Mouse (Mus musculus) embryonic facial prominence, embryonic 15.5 days (tissue): ENCODE data around the gene Mvk. TPM values are rescaled to one million over a fixed set of nuclear protein-coding genes. Genes with fewer than 3 reads are reported as not detected.

Experiments used
- ATAC-seq: fragments of 200-750 bp; cut with Nextera tagmentation; 2 replicates; pipeline ENCODE4 v1.8.0; 2017; ENCODE audit warnings: low read depth, moderate TSS enrichment; ENCODE audit not compliant: insufficient number of reproducible peaks, low FRiP score, low TSS enrichment
- H3K27ac ChIP-seq: fragments of 300-500 bp; sonication (generic); replicated peaks from 2 replicates; pipeline ENCODE4 v1.5.1; 2015; ENCODE audit warnings: mild to moderate bottlenecking, inconsistent platforms
- H3K27me3 ChIP-seq: fragments of 300-500 bp; sonication (generic); 2 replicates; pipeline ENCODE4 v1.6.1; 2015; ENCODE audit warnings: inconsistent platforms
- H3K36me3 ChIP-seq: fragments of 300-500 bp; sonication (generic); 2 replicates; pipeline ENCODE4 v1.6.1; 2015; ENCODE audit warnings: mild to moderate bottlenecking, inconsistent platforms
- H3K4me1 ChIP-seq: fragments of 300-500 bp; sonication (generic); 2 replicates; pipeline ENCODE4 v1.6.1; 2015; ENCODE audit warnings: inconsistent platforms
- H3K4me2 ChIP-seq: fragments of 300-500 bp; sonication (generic); replicated peaks from 2 replicates; pipeline ENCODE4 v1.6.1; 2015; ENCODE audit warnings: mild to moderate bottlenecking, inconsistent platforms
- H3K4me3 ChIP-seq: fragments of 300-500 bp; sonication (generic); replicated peaks from 2 replicates; pipeline ENCODE4 v1.5.1; 2015; ENCODE audit warnings: mild to moderate bottlenecking, inconsistent platforms
- H3K9ac ChIP-seq: fragments of 300-500 bp; sonication (generic); 2 replicates; pipeline ENCODE4 v1.6.1; 2015; ENCODE audit warnings: inconsistent platforms
- H3K9me3 ChIP-seq: fragments of 300-500 bp; sonication (generic); replicated peaks from 2 replicates; pipeline ENCODE4 v1.6.1; 2016; ENCODE audit warnings: inconsistent platforms
- WGBS: fragments of 180-500 bp; shearing (Covaris S2); methylation state at CpG from one replicate; pipeline ENCODE4 v1.1.7; 2015; 5-methylcytosine and 5-hydroxymethylcytosine counted together
- polyA plus RNA-seq: library from polyadenylated mRNA; unstranded; fragments of >200 nt; fragmentation: Nextera tagmentation; extraction: Ambion mirVana; gene quantifications from 2 replicates; pipeline ENCODE4 v1.2.1, GENCODE M21; 2015

Gene Mvk
- polyA plus RNA-seq, 1 experiment from 2014 or later: 51.8 TPM

- no peak for ATAC-seq
- WGBS: 83% methylated on average over 14 of the region's 14 CpGs
- Histone ChIP-seq H3K36me3 (no peaks in the 10 kb centered on the region), H3K9ac (no peak overlapping the region), H3K4me1 (peaks cover 9% of the 10 kb centered on the region), H3K27me3 (peaks cover 5% of the 10 kb centered on the region), H3K9me3 (no peaks in the 10 kb centered on the region), H3K4me3 (no peak overlapping the region), H3K4me2 (no peak overlapping the region), H3K27ac (no peak overlapping the region)
Observed at GRCm38 (mm10) chr5:114485685-114486084, 41.6 kb downstream of the Mvk start.

DNA sequence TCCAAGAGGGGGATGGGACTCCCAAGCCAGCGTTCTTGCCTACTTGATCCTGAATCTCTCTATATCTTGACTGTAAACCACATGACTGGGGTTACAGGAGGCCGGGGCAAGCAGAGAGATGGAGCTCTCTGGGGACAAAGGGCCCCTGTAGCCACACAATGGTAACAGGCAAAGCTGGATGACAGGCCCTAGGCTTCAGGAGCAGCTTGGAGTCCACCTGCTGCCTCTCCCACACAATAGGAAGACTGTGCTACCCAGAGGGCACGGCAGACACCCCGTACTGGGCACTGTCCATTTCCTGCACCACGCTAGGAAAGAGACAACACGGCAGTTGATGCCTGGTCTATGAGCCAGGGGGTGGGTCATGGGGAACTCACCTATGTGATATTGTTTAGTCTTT lies 45.5 kb downstream of the Mvk start:
- no peak overlapping the region for H3K27ac ChIP-seq
- no peak overlapping the region for H3K4me2 ChIP-seq
- H3K36me3 ChIP-seq: no peaks in the 10 kb centered on the region
- 84% methylated on average over 6 of the region's 6 CpGs for WGBS
- H3K27me3 ChIP-seq: no peaks in the 10 kb centered on the region
- ATAC-seq: no peak
- H3K4me1 ChIP-seq: no peaks in the 10 kb centered on the region
- H3K9me3 ChIP-seq: no peaks in the 10 kb centered on the region
- H3K4me3 ChIP-seq: no peak overlapping the region
- no peak overlapping the region for H3K9ac ChIP-seq

GRCm38 (mm10) chr5:114490241-114490640 lies 46.2 kb downstream of the Mvk start:
- Histone ChIP-seq H3K27ac (no peak overlapping the region), H3K4me1 (no peaks in the 10 kb centered on the region), H3K9ac (no peak overlapping the region), H3K27me3 (no peaks in the 10 kb centered on the region), H3K4me2 (no peak overlapping the region), H3K9me3 (no peaks in the 10 kb centered on the region), H3K36me3 (no peaks in the 10 kb centered on the region), H3K4me3 (no peak overlapping the region)
- no peak for ATAC-seq
- 94% methylated on average over 8 of the region's 8 CpGs for WGBS

DNA sequence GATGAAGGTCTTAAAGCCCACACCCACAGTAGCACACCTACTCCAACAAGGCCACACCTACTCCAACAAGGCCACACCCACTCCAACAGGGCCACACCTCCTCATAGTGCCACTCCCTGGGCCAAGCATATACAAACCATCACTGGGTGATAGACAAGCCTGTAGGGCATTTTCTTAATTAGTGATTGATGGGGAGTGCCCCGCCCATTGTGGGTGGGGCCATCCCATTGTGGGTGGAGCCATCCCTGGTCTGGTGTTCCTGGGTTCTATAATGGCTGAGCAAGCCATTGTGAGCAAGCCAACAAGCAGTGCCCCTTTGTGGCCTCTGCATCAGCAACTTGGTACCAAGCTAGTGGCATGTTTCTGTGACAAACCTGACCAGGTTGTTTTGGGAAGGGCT lies 50.7 kb downstream of the Mvk start:
- no peak overlapping the region for H3K27ac ChIP-seq
- WGBS: 19% methylated on average over 1 of the region's 1 CpGs

GRCm38 (mm10) chr5:114501252-114501651 lies 57.2 kb downstream of the Mvk start:
- Histone ChIP-seq H3K9me3 (no peaks in the 10 kb centered on the region), H3K4me2 (0 out of 2 replicates have a peak overlapping the region, but pooled peaks have one; percentile 10), H3K9ac (no peak overlapping the region), H3K4me1 (0 out of 2 replicates have a peak, but pooled peaks cover 11% of the 10 kb centered on the region), H3K27me3 (no peaks in the 10 kb centered on the region), H3K36me3 (no peaks in the 10 kb centered on the region), H3K27ac (peak overlapping the region; percentile 71; the same call in 1 of the 2 replicates), H3K4me3 (no peak overlapping the region)
- peak; percentile 85 for ATAC-seq
- WGBS: 30% methylated on average over 9 of the region's 9 CpGs

More for the DNA sequence above, 50.7 kb downstream of the Mvk start:
- no peak overlapping the region for H3K9ac ChIP-seq
- no peak overlapping the region for H3K4me2 ChIP-seq
- H3K27me3 ChIP-seq: no peaks in the 10 kb centered on the region
- no peaks in the 10 kb centered on the region for H3K9me3 ChIP-seq
- H3K36me3 ChIP-seq: no peaks in the 10 kb centered on the region
- H3K4me1 ChIP-seq: no peaks in the 10 kb centered on the region
- ATAC-seq: no peak
- H3K4me3 ChIP-seq: no peak overlapping the region

DNA sequence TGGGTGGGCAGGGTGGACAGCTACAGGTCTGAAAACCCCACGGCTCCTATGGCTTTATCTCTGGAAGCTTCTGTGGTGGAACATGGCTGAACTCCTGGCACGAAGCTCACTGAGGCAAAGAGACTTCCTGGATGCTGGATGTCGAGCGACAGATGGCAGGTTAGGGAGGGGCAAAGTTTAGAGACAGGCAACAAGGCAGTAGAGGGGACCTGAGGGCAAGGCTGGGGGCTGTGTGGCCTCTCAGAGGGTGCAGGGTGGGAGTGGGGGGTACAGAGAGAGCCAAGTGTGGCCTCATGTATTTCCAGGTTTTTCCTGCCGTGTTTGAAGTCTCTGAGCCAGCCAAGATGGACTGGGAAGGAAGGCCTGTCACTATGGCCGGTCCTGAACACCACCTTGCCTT lies 60.8 kb downstream of the Mvk start:
- no peaks in the 10 kb centered on the region; the same call in 1 of the 2 replicates for H3K27me3 ChIP-seq
- peaks cover 18% of the 10 kb centered on the region; the same call in 1 of the 2 replicates for H3K4me1 ChIP-seq
- H3K4me3 ChIP-seq: no peak overlapping the region
- no peak overlapping the region for H3K9ac ChIP-seq
- no peak overlapping the region for H3K4me2 ChIP-seq
- ATAC-seq: no peak
- no peaks in the 10 kb centered on the region for H3K36me3 ChIP-seq
- H3K27ac ChIP-seq: no peak overlapping the region
- H3K9me3 ChIP-seq: no peaks in the 10 kb centered on the region
- 67% methylated on average over 6 of the region's 6 CpGs for WGBS

DNA sequence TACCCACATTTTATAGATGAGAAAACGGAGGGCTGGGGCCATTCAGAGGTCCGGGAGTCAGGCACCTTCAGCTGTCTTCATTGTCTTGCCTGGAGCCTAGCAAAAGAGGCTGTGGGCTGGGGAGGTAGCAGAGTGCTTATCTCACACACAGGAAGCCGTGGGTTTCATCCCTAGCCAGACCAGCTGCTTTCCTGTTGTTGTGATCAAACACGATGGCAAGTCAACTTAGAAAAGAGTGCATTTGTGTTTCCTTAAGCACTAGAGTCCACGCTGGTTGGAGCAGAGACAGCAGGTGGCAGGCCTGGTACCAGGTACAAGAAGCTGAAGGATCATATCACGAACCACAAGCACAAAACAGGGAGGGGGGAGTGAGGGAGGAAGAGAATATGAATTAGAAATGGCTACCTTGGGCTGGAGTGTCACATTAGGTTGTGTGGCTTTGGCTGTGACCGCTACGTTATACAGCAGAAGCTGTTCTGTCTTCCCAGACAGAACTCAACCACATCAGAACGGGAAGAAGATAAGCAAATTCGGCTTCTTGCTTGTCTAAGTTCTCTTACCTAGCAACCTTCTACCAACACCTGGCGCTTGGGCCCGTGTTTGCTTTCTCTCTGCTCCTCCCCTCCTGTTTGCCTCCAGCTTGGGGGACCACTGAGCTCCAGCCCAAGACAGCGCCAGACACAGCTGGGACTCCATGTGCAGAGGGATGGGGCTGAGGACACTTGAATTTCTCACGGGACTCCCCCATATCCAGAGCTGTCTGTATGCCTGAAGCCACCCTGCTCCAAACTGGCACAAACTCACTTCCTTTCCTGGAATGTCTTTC lies 61.4 kb downstream of the Mvk start:
- Histone ChIP-seq H3K9me3 (no peaks in the 10 kb centered on the region), H3K27ac (no peak overlapping the region)
- 71% methylated on average over 14 of the region's 14 CpGs for WGBS

DNA sequence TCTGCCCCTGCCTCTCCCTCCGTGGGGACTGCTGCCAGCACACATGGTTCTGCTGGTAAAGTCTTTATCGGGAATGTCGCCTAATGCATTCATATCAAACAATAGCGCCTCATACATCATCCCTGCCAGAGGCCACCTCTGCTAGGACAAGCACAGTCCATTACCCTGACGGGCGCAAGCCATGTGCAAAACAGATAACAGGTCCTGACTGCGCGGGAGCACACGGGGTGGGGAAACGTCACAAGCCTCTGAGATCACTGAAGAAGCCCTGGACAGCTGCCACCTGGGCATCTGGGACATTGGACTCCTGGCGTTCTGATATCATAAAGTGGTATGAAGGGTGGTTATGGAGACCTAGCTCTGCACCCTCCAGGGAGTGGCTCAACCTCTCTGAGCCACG lies 63.3 kb downstream of the Mvk start:
- no peaks in the 10 kb centered on the region for H3K9me3 ChIP-seq
- no peaks in the 10 kb centered on the region for H3K36me3 ChIP-seq
- no peak overlapping the region for H3K27ac ChIP-seq
- peaks cover 10% of the 10 kb centered on the region for H3K27me3 ChIP-seq
- no peak overlapping the region for H3K4me3 ChIP-seq
- 79% methylated on average over 12 of the region's 12 CpGs for WGBS
- no peak overlapping the region for H3K9ac ChIP-seq
- H3K4me2 ChIP-seq: no peak overlapping the region
- H3K4me1 ChIP-seq: peaks cover 7% of the 10 kb centered on the region; the same call in 1 of the 2 replicates
- ATAC-seq: no peak

More for the DNA sequence above, 61.4 kb downstream of the Mvk start:
- Histone ChIP-seq H3K4me1 (peaks cover 18% of the 10 kb centered on the region; the same call in 1 of the 2 replicates), H3K36me3 (no peaks in the 10 kb centered on the region), H3K4me2 (no peak overlapping the region), H3K4me3 (no peak overlapping the region), H3K27me3 (no peaks in the 10 kb centered on the region; the same call in 1 of the 2 replicates), H3K9ac (no peak overlapping the region)
- no peak for ATAC-seq

- peaks cover 13% of the 10 kb centered on the region for H3K27me3 ChIP-seq
- no peak overlapping the region for H3K4me3 ChIP-seq
- no peak overlapping the region for H3K27ac ChIP-seq
- H3K36me3 ChIP-seq: no peaks in the 10 kb centered on the region
- peaks cover 7% of the 10 kb centered on the region; the same call in 1 of the 2 replicates for H3K4me1 ChIP-seq
- no peak overlapping the region for H3K9ac ChIP-seq
- H3K4me2 ChIP-seq: no peak overlapping the region
- ATAC-seq: no peak
- 61% methylated on average over 4 of the region's 4 CpGs for WGBS
- no peaks in the 10 kb centered on the region for H3K9me3 ChIP-seq
Observed at GRCm38 (mm10) chr5:114507964-114508363, 63.9 kb downstream of the Mvk start.

DNA sequence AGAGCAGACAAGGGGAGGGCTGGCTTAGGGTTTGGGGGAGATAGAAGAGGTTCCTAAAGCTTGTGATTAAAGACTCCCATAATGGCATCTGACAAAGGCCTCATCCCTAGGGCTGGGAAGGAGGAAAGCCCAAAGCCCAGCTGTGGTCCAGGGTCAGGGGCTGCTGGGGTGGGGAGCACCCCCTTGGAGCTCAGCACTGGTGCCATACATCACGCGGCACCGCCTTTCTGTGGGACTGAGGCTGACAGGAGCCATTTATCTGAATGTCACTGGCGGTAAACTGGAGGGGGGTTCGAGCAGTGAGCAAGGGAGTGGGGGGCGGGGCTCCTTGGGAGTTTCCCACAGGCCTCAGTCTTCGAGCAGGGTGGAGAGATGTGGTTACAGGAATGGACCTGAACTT lies 65.4 kb downstream of the Mvk start:
- no peak overlapping the region for H3K27ac ChIP-seq
- H3K4me3 ChIP-seq: no peak overlapping the region
- WGBS: 78% methylated on average over 7 of the region's 7 CpGs
- H3K4me1 ChIP-seq: peaks cover 7% of the 10 kb centered on the region; the same call in 1 of the 2 replicates
- no peak for ATAC-seq
- no peak overlapping the region for H3K4me2 ChIP-seq
- no peak overlapping the region for H3K9ac ChIP-seq
- H3K36me3 ChIP-seq: no peaks in the 10 kb centered on the region
- H3K27me3 ChIP-seq: peaks cover 25% of the 10 kb centered on the region
- no peaks in the 10 kb centered on the region for H3K9me3 ChIP-seq
